Mouse (Mus musculus): ENCODE measurements around the gene Ubap2l. TPM values are rescaled to one million over a fixed set of nuclear protein-coding genes. Genes with fewer than 3 reads are reported as not detected.

Ubap2l gene
- polyA plus RNA-seq (2015; fragmentation: Nextera tagmentation; extraction: Ambion mirVana) = 149 and 159 TPM in 2 replicates

GRCm38 (mm10) chr3:90052351-90053241, at the start of gene Ubap2l:
Ubap2l (minus strand) TSS chr3:90052628.
- Histone ChIP-seq H3K27ac (replicated peaks) (peak within 1 kb of the TSS; percentile 93), H3K4me2 (replicated peaks) (peak within 1 kb of the TSS; percentile 62), H3K4me3 (peak within 1 kb of the TSS; percentile 80), H3K36me3 (peaks cover 28% of the 10 kb centered on the region), H3K9ac (replicated peaks) (peak within 1 kb of the TSS; percentile 95), H3K9me3 (no peaks in the 10 kb centered on the region), H3K4me1 (peaks cover 40% of the 10 kb centered on the region), H3K27me3 (no peaks in the 10 kb centered on the region)
- under 1% methylated on average over 75 of the region's 81 CpGs for WGBS
- peak; percentile 92 for ATAC-seq (replicated peaks)

- Histone ChIP-seq H3K9ac (replicated peaks) (no peak overlapping the region), H3K4me3 (no peak overlapping the region), H3K9me3 (no peaks in the 10 kb centered on the region), H3K27me3 (no peaks in the 10 kb centered on the region), H3K27ac (replicated peaks) (no peak overlapping the region), H3K36me3 (peaks cover 27% of the 10 kb centered on the region), H3K4me2 (replicated peaks) (no peak overlapping the region), H3K4me1 (no peaks in the 10 kb centered on the region)
- ATAC-seq (replicated peaks) = no peak
- 97% methylated on average over 2 of the region's 2 CpGs for WGBS
Observed at GRCm38 (mm10) chr3:90101673-90102072, 49.2 kb upstream of the Ubap2l start.

- Histone ChIP-seq H3K36me3 (peaks cover 32% of the 10 kb centered on the region), H3K4me1 (no peaks in the 10 kb centered on the region), H3K4me2 (replicated peaks) (no peak overlapping the region), H3K4me3 (no peak overlapping the region), H3K27me3 (no peaks in the 10 kb centered on the region), H3K9me3 (no peaks in the 10 kb centered on the region), H3K27ac (replicated peaks) (no peak overlapping the region), H3K9ac (replicated peaks) (no peak overlapping the region)
- WGBS = 90% methylated on average over 3 of the region's 3 CpGs
- ATAC-seq (replicated peaks) = no peak
Observed at GRCm38 (mm10) chr3:90101010-90101409, 48.6 kb upstream of the Ubap2l start.

- Histone ChIP-seq H3K27me3 (no peaks in the 10 kb centered on the region), H3K9ac (replicated peaks) (no peak overlapping the region), H3K36me3 (peaks cover 49% of the 10 kb centered on the region), H3K27ac (replicated peaks) (no peak overlapping the region), H3K4me1 (no peaks in the 10 kb centered on the region), H3K4me3 (no peak overlapping the region), H3K9me3 (no peaks in the 10 kb centered on the region), H3K4me2 (replicated peaks) (no peak overlapping the region)
- ATAC-seq (replicated peaks) = no peak
- 85% methylated on average over 5 of the region's 5 CpGs for WGBS
Observed at GRCm38 (mm10) chr3:90097928-90098327, 45.5 kb upstream of the Ubap2l start.

- Histone ChIP-seq H3K4me3 (no peak overlapping the region), H3K36me3 (peaks cover 71% of the 10 kb centered on the region)
- 94% methylated on average over 3 of the region's 3 CpGs for WGBS
Observed at GRCm38 (mm10) chr3:90094453-90094852, 42.0 kb upstream of the Ubap2l start.

GRCm38 (mm10) chr3:90090892-90091291, 38.5 kb upstream of the Ubap2l start:
- H3K36me3 ChIP-seq = peaks cover 77% of the 10 kb centered on the region
- no peaks in the 10 kb centered on the region for H3K9me3 ChIP-seq
- no peak overlapping the region for H3K4me2 ChIP-seq (replicated peaks)
- no peaks in the 10 kb centered on the region for H3K4me1 ChIP-seq
- ATAC-seq (replicated peaks) = no peak
- no peaks in the 10 kb centered on the region for H3K27me3 ChIP-seq
- no peak overlapping the region for H3K9ac ChIP-seq (replicated peaks)
- H3K4me3 ChIP-seq = no peak overlapping the region
- 91% methylated on average over 6 of the region's 6 CpGs for WGBS
- H3K27ac ChIP-seq (replicated peaks) = no peak overlapping the region

More at GRCm38 (mm10) chr3:90094453-90094852, 42.0 kb upstream of the Ubap2l start:
- H3K4me2 ChIP-seq (replicated peaks) = no peak overlapping the region
- H3K4me1 ChIP-seq = no peaks in the 10 kb centered on the region
- no peaks in the 10 kb centered on the region for H3K27me3 ChIP-seq
- H3K27ac ChIP-seq (replicated peaks) = no peak overlapping the region
- no peak overlapping the region for H3K9ac ChIP-seq (replicated peaks)
- ATAC-seq (replicated peaks) = no peak
- no peaks in the 10 kb centered on the region for H3K9me3 ChIP-seq

GRCm38 (mm10) chr3:90088617-90089016, 36.2 kb upstream of the Ubap2l start:
- Histone ChIP-seq H3K9me3 (no peaks in the 10 kb centered on the region), H3K4me1 (peaks cover 16% of the 10 kb centered on the region), H3K36me3 (peaks cover 64% of the 10 kb centered on the region), H3K27me3 (no peaks in the 10 kb centered on the region), H3K4me3 (no peak overlapping the region), H3K4me2 (replicated peaks) (no peak overlapping the region), H3K9ac (replicated peaks) (no peak overlapping the region), H3K27ac (replicated peaks) (no peak overlapping the region)
- 98% methylated on average over 2 of the region's 2 CpGs for WGBS
- ATAC-seq (replicated peaks) = no peak

- Histone ChIP-seq H3K4me2 (replicated peaks) (no peak overlapping the region), H3K4me1 (peaks cover 42% of the 10 kb centered on the region), H3K9me3 (no peaks in the 10 kb centered on the region), H3K36me3 (peaks cover 43% of the 10 kb centered on the region), H3K9ac (replicated peaks) (no peak overlapping the region), H3K4me3 (no peak overlapping the region), H3K27me3 (no peaks in the 10 kb centered on the region), H3K27ac (replicated peaks) (no peak overlapping the region)
- WGBS = 87% methylated on average over 5 of the region's 5 CpGs
- no peak for ATAC-seq (replicated peaks)
Observed at GRCm38 (mm10) chr3:90086068-90086467, 33.6 kb upstream of the Ubap2l start.

GRCm38 (mm10) chr3:90085281-90085680, 32.9 kb upstream of the Ubap2l start:
- Histone ChIP-seq H3K9me3 (no peaks in the 10 kb centered on the region), H3K27me3 (no peaks in the 10 kb centered on the region), H3K4me3 (no peak overlapping the region), H3K4me1 (peaks cover 49% of the 10 kb centered on the region), H3K4me2 (replicated peaks) (no peak overlapping the region), H3K36me3 (peaks cover 35% of the 10 kb centered on the region), H3K9ac (replicated peaks) (no peak overlapping the region), H3K27ac (replicated peaks) (no peak overlapping the region; the same call in 1 of the 2 replicates)
- WGBS = 85% methylated on average over 6 of the region's 6 CpGs
- ATAC-seq (replicated peaks) = no peak

GRCm38 (mm10) chr3:90084790-90085189, 32.4 kb upstream of the Ubap2l start:
- Histone ChIP-seq H3K27ac (replicated peaks) (peak overlapping the region; percentile 65; the same call in 1 of the 2 replicates), H3K9me3 (no peaks in the 10 kb centered on the region), H3K9ac (replicated peaks) (no peak overlapping the region), H3K4me3 (no peak overlapping the region), H3K27me3 (no peaks in the 10 kb centered on the region), H3K36me3 (peaks cover 30% of the 10 kb centered on the region), H3K4me1 (peaks cover 49% of the 10 kb centered on the region), H3K4me2 (replicated peaks) (no peak overlapping the region)
- no peak for ATAC-seq (replicated peaks)
- 80% methylated on average over 4 of the region's 4 CpGs for WGBS

- Histone ChIP-seq H3K36me3 (peaks cover 21% of the 10 kb centered on the region), H3K27me3 (no peaks in the 10 kb centered on the region), H3K9me3 (no peaks in the 10 kb centered on the region), H3K9ac (replicated peaks) (no peak overlapping the region), H3K4me3 (no peak overlapping the region), H3K4me1 (peaks cover 52% of the 10 kb centered on the region), H3K27ac (replicated peaks) (peak overlapping the region; percentile 65), H3K4me2 (replicated peaks) (peak overlapping the region; percentile 30; the same call in 1 of the 2 replicates)
- ATAC-seq (replicated peaks) = no peak
- 52% methylated on average over 3 of the region's 3 CpGs for WGBS
Observed at GRCm38 (mm10) chr3:90083698-90084324, 31.4 kb upstream of the Ubap2l start.

GRCm38 (mm10) chr3:90083034-90083433, 30.6 kb upstream of the Ubap2l start:
- H3K27me3 ChIP-seq = no peaks in the 10 kb centered on the region
- H3K4me2 ChIP-seq (replicated peaks) = 0 out of 2 replicates have a peak overlapping the region, but pooled peaks have one; percentile 30
- H3K9me3 ChIP-seq = no peaks in the 10 kb centered on the region
- H3K36me3 ChIP-seq = peaks cover 13% of the 10 kb centered on the region
- H3K4me3 ChIP-seq = no peak overlapping the region
- H3K4me1 ChIP-seq = peaks cover 55% of the 10 kb centered on the region
- H3K9ac ChIP-seq (replicated peaks) = peak overlapping the region; percentile 17; the same call in 1 of the 2 replicates
- peak overlapping the region; percentile 65 for H3K27ac ChIP-seq (replicated peaks)
- 51% methylated on average over 5 of the region's 5 CpGs for WGBS
- no peak for ATAC-seq (replicated peaks)

Measured in forebrain, embryonic 15.5 days (tissue).